Mouse (Mus musculus) kidney, postnatal 25 days (tissue): Measurements from ENCODE around the gene Ripply1.
A peak's percentile ranks its signal among the peaks of the same experiment; 100 is the strongest.

ENCODE experiments used
- DNase-seq, 2 experiments: peaks; one replicate each; pipeline ENCODE4 v3.0.0; 2021; ENCODE audit warnings: mixed read lengths in 2 of 2

Gene Ripply1

DNA sequence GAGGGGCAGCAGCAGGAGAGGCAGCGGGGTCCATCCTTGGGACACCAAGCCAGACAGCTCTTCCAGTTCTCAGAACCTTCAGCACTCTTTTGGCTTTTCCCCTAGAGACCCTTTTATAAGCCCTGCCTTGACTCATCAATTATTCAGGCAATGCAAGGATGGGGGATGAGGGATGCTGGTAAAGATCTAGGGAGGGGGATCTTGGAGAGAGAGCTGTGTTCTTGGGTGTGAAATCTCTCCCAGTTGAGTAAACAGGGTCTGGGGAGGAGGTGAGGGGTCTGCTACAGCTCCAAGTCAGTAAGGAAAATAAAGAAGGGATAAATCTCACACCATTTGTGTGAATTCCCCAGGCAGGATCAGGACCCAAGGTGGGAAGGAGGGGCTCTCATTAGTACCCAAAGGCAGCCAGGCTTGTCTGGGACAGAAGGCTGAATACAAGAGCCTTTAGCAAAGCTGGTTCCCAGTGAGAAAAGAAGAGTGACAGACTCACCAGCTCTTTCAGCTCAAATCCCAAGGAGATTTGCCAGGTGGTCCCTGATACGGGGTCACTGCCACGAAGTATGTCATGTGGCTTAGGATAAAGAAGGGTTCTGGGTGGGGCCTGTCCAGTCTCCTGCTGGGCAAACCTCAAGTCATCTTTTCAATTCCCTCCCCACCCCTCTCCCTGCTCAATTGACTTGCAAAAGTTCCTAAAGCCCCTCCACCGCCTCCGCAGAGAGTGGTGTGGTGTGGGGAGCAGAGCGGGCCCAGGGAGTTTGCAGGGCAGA is at the start of gene Ripply1:
TSS of gene Ripply1 (minus strand) at position 76 of the 767 bp plus-strand sequence.
- DNase-seq: no peak

DNA sequence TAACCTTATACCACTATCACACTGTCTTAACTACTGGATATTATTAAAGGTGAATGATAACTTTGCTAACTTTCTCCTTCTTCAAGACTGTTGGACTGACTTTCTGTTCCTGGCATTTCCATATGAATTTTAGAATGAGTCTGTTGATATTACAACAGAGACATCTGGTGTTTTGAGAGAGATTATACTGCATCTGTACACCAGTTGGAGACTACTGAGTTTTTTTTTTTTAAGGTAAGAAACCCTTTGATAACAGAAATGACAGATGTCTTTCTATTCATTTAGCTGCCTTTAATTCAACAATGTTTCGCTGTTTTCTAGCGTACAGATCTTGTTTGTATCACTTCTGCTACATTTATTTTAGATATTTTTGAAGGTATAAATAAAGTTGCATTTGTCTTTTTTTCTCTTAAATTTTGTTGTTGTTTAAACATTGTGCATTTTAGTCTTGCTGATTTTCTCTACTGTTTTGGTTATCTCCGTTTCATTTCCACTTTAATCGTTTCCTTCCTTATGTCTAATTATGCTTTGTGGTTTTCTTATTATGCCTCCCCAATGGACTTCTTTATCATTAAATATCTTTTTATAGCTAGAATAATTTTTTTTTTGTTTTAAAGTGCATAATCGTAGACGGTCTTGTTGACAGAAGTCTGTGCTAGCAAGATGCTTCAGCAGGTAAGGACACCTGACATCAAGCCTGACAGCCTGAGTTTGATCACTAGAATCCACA is 46.4 kb upstream of the Ripply1 start:
- DNase-seq: no peak

DNA sequence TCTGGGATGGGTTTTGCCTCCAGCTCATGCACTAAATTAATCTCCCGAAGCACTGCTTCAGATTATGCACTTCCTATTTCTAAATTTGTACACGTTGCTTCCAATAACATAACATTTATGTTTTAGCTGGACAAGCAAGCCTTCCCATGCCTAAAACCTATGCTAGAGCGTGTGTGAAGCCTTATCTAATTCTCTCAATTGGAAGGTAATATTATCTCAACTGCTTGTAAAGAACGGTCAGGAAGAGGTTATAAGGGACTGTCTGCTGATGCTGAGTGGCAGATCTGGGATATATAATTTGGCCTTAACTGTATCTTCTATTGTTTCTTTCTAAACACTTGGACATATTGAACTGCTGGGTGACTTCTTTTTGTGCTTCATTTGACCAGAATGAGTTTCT is 44.8 kb upstream of the Ripply1 start:
- DNase-seq: no peak

DNA sequence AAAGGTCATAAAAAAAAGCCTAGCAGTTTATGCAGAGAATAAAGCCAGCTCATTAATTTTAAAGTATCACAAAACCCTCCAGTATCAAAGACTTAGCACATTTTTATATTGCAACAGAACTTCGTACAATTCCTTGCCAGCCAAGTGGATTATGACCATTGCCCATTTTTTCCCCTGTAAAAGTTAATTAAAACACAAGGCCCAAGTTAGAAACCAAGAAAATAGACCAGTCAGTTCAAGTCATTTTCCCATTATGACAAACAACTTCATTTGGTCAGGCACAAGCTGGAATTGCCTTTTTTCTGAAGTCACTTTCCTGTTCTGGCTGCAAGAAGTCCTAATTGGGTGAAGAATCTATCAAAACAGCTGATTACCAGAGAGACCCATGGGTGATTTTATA is 43.2 kb upstream of the Ripply1 start:
- DNase-seq: no peak

DNA sequence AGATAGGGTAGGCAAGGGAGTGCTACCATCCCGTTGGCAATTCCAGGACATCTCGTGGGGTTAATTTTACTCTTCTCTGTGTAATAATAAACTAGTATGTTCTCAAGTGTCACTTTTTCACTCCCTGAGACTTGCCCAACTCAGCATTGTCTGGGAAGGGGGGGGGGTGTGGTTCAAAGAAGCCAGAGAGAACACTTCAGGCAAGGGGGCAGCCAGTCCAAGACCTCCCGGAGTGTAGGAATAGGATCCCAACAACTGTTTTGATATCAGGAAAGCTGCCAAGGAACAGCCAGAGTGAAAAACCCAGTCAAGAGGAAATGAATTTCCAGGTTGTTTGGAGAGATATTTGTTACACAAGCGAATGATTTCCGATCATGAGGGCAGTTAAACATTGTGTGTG is 33.0 kb upstream of the Ripply1 start:
- peak; percentile 63 to 79 for DNase-seq

DNA sequence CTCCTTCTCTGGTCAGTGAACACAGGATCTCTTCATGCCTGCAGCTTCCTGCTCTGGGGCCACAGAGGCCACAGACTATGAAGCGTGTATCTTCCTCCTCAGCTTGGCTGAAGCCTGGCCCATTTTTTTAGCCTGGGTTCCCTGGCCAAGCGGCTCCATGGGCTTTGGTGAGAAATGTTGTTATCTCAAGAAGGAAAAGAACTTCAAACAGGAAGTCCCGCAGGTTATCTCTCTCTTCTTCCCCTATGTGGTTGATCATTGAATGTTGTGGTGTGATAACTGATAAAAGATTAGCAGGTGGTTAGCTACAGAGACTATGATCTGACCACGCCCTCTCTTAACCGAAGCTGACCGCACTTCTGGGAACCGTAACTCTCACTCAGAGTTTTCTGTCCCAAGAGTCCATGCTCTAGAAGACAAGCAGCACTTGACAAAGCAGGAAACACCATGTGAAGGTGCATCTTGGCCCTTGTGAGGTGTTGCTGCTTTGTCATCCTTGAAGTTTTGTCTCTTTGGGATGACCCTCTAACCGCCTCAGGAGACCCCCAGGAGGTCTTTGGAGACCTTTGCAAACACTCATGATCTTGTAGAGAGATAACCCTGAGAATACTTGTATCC is 32.0 kb upstream of the Ripply1 start:
- DNase-seq: no peak

DNA sequence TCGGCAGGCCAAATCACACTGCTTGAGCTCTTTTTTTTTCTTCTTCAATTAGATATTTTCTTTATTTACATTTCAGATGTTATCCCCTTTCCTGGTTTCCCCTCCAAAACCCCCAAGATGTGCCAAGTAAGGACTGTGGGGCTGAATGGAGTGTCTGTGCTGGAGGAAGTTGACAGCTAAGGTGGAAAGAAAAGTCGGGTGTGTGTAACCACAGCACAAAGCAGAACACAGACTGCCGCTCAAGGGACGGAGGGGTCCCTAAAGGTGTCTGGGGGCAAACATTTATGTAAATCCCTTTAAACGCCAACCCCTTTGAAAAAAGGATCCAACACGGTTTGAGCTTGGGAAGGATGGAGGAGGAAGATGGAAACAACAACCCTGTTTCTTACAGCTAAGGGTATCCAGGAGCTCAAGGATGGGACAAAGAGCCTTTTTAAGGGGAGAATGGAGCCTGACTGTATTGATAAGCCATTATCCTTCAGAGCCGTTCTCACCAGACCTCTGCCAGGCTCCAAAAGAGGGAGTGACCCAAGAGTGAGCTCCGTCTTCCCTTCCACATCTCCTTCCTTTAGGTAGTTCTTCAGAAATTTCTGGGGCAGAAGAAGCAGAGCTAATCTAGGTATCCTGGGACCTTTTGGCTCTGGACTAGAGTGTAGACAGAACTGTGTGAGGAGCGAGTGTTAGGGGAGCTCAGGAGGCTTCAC is 31.3 kb upstream of the Ripply1 start:
- DNase-seq: no peak

DNA sequence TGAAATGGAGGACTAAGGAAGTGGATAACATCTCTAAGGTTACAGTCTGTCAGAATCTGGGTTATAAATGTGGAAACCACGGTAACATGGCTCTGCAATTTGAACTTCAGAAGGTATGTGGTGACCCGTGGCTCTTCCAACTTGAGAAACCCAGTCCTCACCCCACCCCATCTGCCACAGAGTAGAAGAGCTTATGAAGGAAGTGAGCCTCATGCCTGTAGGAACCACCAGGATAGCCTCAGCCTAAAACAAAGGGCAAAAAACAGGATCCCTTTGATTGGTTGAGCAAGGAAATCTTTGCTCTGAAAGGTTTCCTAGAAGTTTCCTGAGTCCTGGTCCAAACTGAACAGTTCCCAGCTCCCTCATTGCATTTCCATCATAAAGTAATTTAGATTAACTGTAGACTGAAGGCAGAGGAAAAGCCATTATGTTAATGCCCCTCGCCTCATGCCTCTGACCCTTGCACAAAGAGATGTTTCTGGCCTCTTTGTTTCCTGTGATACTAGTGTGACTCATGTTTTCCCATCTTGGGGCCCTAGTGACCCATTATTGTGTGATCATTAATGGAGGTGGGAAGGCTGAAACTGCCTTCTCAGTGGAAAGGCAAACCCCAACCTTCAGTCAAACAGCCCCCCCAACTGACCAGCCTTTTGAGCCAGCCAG is 30.6 kb upstream of the Ripply1 start:
- DNase-seq: peak; percentile 16 to 62

DNA sequence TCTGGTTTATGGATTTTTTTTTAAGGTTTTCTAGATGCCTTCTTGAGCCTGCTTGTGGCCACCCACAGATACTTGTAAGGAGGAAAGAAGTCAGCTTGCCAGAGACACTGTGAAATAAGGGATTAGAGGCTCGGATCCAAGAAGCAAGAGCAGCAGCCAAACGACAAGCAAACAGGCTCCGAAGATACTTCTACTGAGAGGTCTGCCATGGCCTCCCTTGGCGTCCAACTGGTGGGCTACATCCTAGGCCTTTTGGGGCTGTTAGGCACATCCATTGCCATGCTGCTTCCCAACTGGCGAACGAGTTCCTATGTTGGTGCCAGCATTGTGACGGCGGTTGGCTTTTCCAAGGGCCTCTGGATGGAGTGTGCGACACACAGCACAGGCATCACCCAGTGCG is 26.3 kb upstream of the Ripply1 start:
- DNase-seq: peak in 1 of 2 experiments; percentile 8

DNA sequence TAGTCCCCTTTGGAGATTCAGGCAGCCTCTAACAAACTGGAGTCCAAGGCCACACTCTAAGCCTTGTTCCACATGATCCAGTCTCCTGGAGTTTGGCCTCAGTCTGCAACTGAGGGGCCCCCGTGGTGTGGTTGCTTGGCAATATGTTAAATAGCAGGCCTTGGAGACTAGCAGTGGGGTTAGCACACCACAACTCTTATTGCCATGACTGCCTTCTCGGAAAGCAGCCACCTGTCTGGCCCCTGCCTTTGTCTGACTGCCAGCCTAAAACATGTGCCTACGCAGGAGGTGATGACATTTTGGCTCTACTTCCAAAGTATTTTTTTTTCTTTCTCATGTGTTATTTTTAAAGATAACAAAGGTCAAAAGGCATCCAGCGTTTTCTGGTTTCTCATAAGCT is 25.9 kb upstream of the Ripply1 start:
- peak; percentile 45 to 84 for DNase-seq

DNA sequence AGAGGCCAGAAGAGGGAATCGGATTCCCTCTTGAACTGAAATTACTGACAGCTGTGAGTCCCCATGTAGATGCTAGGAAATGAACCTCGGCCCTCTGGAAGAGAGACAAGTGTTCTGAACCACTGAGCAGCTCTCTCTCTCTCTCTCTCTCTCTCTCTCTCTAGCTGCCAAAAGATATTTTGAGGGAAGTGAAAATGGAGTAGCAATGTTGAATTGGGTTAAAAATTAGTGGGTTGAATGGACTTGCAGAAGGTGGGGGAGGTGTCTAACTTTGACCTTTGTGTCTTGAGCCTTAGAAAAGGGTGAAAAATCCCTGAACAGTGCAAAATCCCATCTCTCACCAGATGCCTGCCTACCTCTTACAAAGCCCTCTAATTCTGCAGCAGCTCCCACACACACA is 25.2 kb upstream of the Ripply1 start:
- peak; percentile 35 to 44 for DNase-seq

DNA sequence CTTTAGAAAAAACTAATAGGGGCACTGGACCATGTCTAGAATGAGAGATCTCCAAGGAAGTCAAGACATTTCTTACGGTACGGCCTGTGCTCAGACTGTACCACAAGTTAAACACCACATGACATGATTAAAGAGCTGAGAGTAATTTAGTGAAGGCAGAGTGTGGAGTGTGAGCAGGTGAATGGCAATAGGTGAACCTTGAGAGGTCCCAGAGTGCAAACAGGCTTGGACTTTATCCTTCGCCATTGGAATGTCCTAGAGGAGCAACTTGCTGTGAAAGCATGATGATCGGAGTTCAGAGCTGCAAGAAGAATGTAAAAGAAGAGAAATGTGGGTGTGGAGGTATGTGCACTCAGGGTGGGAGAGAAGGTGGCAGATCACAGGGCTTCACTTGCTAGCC is 23.8 kb upstream of the Ripply1 start:
- peak; percentile 8 to 70 for DNase-seq

DNA sequence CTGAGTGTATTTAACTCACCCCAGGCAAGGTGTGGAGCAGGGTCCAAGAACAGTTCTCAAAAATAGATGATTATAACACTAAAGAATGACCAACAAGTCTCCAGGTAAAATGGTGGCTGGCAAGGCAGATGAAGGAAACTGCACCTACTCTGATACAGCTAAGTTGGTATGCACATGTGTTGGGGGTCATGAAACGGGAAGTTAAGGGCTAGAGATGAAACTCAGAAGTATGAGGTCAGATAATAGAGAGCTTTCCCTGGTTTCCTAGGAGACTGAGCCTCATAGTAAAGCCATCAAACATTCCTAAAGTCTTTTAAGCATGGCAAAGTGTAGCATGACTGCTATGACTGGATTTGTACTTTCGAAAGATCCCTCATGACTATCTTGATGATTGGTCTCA is 20.9 kb upstream of the Ripply1 start:
- no peak for DNase-seq

DNA sequence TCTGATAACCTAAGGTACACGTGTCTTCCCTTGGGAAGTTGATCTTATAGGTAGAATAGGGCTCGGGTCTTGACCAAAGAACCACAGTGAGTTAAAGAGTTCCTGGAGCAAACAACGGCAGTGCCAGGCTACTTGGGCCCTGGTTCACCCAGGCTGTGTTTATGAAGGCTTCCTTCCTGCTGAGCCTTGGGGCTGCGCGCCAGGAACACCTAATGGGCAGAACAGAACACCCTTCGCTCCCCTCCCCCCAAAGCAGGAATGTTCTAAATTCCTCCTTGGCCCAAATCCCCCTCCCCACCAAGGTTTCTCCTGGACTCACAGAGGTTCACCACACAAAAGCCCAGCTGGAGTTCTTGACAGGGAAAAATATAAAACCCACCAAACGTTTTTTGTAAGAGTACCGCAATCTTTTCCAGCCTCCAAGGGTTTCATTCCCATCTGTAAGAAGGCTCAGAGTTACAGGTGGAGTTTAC is 18.3 kb upstream of the Ripply1 start, which contains the start of gene Cldn2:
TSS of gene Cldn2 (plus strand) at position 423 of the 473 bp plus-strand sequence.
- DNase-seq: peak; percentile 46 to 67

DNA sequence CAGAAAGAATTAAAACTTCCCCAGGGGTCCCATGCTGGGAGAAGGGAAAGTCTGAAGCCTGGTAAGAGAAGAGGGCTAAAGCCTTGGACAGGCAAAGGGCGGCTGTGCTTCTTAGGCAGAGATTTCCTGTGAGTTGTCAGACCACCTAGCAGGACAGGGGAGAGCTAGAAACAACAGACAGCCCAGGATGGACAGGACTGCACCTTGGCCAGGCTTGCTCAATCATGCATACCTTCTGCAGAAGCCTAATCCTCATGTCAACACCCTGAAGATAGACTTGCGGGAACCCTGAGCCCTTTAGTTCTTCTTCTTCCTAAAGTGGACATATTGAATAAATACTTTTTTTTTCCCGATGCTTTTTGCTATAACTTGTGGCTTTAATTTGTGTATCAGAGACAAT is 17.8 kb upstream of the Ripply1 start:
- DNase-seq: peak; percentile 18 to 61

DNA sequence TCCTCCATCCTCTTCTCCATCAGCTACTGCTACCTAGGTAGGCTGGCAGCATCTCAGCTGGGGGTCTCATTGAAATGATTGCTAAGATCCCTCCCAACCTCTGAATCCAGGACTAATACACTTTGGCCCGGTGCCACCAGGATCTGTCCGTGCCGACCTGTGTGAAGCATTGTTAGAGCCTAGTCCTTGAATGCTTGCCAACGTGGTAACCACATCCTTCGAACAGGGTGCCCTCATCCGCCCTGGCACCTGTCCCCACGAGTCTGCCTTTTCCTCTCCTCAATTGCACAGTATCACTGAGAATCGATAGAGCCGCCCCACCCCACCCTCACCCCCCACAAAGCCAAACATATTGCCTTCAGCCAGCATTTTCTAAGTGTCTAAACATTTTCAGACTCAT is 15.7 kb upstream of the Ripply1 start:
- DNase-seq: peak; percentile 48 to 64

DNA sequence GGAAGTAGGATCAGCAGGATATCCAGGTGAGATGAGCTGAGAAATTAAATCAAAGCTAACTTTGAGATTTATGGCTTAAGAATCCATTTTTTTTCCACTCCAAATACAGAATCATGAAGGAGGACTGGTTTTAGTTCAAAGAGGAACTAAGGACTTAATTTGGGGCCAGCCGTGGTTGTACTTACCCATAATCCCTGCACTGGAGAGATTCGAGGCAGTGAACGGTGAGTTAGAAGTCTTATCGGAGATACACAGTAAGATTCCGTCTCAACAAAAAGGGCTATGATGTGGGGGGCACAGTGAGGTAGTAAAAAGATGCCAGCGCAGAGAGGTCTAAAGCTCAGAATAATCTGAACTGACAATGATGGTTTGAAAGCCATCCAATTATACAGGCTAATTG is 13.9 kb upstream of the Ripply1 start:
- DNase-seq: no peak

DNA sequence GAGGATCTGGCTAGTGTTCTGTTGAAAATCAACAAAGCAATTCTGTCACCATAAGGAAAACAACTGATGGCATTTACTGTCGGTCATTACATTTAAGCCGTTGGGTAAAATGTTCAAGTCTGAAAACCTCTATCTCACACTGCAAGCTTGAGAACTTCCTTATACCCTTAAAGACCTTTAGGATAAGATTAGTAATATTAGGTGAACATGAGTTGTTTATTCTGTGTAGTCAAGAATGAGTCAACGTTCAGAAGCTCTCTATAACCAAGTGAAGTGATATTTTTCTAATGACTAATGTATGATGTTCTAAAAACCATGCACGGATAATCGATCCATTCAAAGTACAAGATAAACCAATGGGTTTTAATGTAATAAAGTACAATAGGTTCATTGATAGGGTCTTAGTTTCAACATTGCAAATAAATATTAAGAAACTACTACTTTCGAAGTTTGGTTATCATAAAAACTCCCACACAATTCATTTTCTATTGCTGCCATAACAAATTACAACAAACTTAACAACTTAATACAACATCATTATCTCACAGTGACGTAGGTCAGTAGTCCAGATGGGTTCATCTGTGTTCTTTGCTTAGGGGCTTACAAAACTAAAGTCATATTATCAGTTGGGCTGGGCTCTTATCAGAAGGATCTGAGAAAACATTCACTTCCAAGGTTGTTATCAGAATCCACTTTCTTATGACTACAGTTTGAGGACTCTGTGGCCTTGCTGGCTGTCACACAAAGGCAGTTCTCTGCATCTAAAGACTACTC is 12.1 kb upstream of the Ripply1 start:
- no peak for DNase-seq

DNA sequence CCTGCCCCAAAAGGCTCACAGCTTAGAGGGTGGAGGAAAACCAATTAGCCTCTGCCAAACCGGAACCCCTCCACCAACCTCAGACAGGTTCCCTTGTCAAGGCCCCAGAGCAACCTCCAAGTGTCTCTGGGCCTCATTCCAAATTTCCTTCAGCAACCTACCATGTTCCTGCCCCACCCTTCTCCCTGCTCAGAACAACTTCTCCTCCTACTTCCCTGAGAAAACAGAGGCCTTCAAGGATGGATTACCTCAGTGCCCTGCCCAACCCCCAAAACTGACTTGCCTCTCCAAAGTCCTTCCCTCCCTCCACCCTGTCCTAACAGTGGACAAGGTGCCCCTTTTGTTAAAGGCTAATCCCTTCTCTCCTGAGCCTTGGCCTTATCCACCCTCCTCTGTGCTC is 3.6 kb upstream of the Ripply1 start:
- peak; percentile 59 to 76 for DNase-seq

DNA sequence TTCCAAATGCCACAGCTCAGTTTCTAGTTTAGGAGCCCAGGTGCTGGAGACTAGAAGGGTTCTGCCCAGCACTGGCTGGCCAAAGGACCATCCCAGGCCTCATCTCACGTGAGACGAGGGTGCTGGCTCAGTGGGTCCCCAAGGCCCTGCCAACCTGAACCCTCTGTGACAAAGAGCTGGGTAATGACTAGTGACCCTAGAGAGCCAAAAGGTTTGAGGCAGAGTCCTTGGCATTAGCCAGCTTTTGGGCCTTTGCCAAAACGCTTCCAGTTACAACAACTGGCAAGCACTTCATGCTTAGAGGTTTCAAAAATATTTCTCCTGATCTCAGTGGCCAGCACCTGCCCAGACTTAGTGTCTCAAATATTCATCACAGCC is 881 bp upstream of the Ripply1 start:
- DNase-seq: peak; percentile 74 to 76

DNA sequence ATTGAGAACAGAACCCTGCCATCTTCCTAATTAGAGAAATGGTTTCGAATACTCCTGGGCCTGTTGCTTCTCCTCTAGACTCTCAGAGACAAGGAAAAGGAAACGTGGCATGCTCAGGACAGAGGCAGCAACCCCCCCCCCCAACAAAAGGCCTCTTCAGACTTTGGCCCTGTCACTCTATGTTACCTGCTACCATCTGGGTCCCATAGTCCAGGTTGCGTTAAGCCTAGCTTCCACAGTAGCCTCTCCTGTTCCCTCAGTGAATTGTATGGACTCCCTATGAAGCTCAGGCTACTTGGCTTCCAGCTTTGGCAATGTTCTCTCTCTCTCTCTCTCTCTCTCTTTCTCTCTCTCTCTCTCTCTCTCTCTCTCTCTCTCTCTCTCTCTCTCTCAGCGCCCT is 590 bp downstream of the Ripply1 start:
- no peak for DNase-seq

DNA sequence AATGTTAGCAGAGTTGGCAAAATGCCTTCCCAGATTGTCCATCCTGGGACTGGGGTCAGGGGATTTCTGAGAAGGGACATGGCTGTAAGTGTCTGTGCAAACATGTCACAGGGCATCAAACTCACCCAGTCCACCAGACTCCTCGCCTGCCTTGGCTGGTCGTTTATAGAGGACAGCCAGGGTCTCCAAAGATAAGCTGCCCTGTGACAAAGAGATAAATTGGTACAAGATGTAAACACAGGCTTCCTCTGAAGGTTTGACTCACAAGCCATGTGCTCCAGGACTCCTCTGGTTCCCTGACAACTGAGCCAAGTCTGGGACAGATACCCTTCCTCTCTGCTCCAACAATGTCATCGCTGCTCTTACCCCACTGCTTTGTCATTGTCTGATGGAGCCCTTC is 1.2 kb downstream of the Ripply1 start:
- no peak for DNase-seq
